Mouse (Mus musculus) limb, embryonic 10.5 days (tissue): ENCODE measurements around the gene Grap. TPM values are rescaled to one million over a fixed set of nuclear protein-coding genes. Genes with fewer than 3 reads are reported as not detected.

Experiments used
- DNase-seq: peaks from one replicate; pipeline ENCODE4 v3.0.0-alpha.2; 2017; ENCODE audit warnings: low spot score
- H3K27ac ChIP-seq: fragments of 300-500 bp; sonication (generic); 2 replicates; pipeline ENCODE4 v1.5.1; 2016; ENCODE audit warnings: mild to moderate bottlenecking
- H3K27me3 ChIP-seq: fragments of 300-500 bp; sonication (generic); 2 replicates; pipeline ENCODE4 v1.6.1; 2016; ENCODE audit warnings: low read depth, mild to moderate bottlenecking; ENCODE audit not compliant: poor library complexity, severe bottlenecking
- H3K36me3 ChIP-seq: fragments of 300-500 bp; sonication (generic); 2 replicates; pipeline ENCODE4 v1.6.1; 2016; ENCODE audit warnings: mild to moderate bottlenecking, moderate library complexity
- H3K4me1 ChIP-seq: fragments of 300-500 bp; sonication (generic); 2 replicates; pipeline ENCODE4 v1.6.1; 2016
- H3K4me3 ChIP-seq: fragments of 300-500 bp; sonication (generic); 2 replicates; pipeline ENCODE4 v1.5.1; 2016; ENCODE audit warnings: mild to moderate bottlenecking, moderate library complexity
- H3K9me3 ChIP-seq: fragments of 300-500 bp; sonication (generic); replicated peaks from 2 replicates; pipeline ENCODE4 v1.6.1; 2016; ENCODE audit warnings: mild to moderate bottlenecking
- WGBS: fragments of 180-500 bp; shearing (Covaris S2); methylation state at CpG from one replicate; pipeline ENCODE4 v1.1.7; 2016; 5-methylcytosine and 5-hydroxymethylcytosine counted together
- polyA plus RNA-seq: library from polyadenylated mRNA; unstranded; fragments of >200 nt; fragmentation: Nextera tagmentation; extraction: Ambion mirVana; gene quantifications from 2 replicates; pipeline ENCODE4 v1.2.1, GENCODE M21; 2016

The Grap gene
- polyA plus RNA-seq, 1 experiment from 2014 or later, result 6.9 TPM

DNA sequence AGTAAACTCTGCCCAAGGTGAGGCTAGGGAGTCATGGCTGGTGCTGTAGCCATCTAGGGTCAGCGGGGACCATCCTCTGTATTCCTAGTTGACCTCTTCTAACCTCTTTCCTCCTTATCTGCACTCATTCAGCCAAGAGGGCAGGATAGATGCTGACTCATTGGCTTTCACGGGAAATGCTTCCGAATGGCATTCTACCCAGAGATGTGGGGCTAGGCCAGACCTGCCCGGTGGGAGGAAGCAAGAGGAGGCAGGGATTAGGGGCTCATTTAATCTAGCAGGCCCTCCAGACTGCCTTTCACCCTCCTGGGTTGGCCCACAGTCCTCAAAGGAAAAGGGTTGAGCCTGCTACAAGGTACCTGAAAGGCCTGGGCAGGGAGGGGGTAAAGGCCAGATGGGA is 53.2 kb downstream of the Grap start:
- H3K9me3 ChIP-seq, result no peaks in the 10 kb centered on the region
- 0 out of 2 replicates have a peak, but pooled peaks cover 4% of the 10 kb centered on the region for H3K27me3 ChIP-seq
- WGBS, result 67% methylated on average over 4 of the region's 4 CpGs
- H3K27ac ChIP-seq, result no peak overlapping the region
- H3K4me1 ChIP-seq, result peaks cover 12% of the 10 kb centered on the region
- H3K36me3 ChIP-seq, result 0 out of 2 replicates have a peak, but pooled peaks cover 8% of the 10 kb centered on the region
- H3K4me3 ChIP-seq, result no peak overlapping the region
- no peak for DNase-seq

GRCm38 (mm10) chr11:61708928-61709327 is 55.9 kb downstream of the Grap start:
- Histone ChIP-seq H3K4me3 (no peak overlapping the region), H3K36me3 (0 out of 2 replicates have a peak, but pooled peaks cover 3% of the 10 kb centered on the region), H3K9me3 (no peaks in the 10 kb centered on the region), H3K27me3 (peaks cover 10% of the 10 kb centered on the region; the same call in 1 of the 2 replicates), H3K27ac (peak overlapping the region; percentile 53; the same call in 1 of the 2 replicates), H3K4me1 (peaks cover 12% of the 10 kb centered on the region)
- no peak for DNase-seq
- WGBS, result 56% methylated on average over 3 of the region's 3 CpGs

DNA sequence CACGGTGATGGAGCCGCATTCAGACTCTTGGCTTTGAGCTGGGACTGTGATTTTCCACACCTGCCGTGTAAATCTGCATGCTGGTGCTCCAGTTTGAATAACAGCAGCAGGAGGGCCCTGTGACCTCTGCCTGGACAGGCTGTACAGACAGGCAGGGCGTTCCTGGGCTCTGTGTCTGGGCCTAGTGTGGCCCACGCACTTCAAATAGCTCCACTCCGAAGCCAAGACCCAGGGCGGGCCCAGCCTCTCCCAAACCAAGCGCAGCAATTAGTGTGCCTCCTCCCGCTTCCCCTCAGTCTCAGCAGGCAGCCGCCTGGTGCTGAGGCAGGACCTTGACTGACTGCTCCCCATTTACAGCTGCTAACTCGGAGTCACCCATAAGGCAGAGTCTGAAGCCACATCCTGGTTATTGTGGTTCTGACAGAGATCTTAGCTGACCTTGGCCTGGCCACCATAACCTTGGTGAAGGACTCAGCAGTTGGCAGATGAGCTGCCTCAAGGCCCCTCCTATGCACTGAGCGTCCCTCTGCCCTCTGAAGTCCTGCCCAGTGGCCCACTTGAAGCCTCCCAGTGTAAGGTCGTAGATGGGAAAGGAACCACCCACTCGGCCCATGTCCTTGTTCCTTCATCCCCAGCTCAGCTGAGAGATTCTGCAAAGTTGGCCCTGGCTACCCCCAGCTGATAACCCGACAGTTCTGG is 60.2 kb downstream of the Grap start:
- peaks cover 10% of the 10 kb centered on the region for H3K4me1 ChIP-seq
- DNase-seq, result no peak
- peaks cover 10% of the 10 kb centered on the region; the same call in 1 of the 2 replicates for H3K27me3 ChIP-seq
- WGBS, result 47% methylated on average over 15 of the region's 15 CpGs
- no peaks in the 10 kb centered on the region for H3K36me3 ChIP-seq
- no peak overlapping the region for H3K4me3 ChIP-seq
- no peaks in the 10 kb centered on the region for H3K9me3 ChIP-seq
- H3K27ac ChIP-seq, result 0 out of 2 replicates have a peak overlapping the region, but pooled peaks have one; percentile 7

DNA sequence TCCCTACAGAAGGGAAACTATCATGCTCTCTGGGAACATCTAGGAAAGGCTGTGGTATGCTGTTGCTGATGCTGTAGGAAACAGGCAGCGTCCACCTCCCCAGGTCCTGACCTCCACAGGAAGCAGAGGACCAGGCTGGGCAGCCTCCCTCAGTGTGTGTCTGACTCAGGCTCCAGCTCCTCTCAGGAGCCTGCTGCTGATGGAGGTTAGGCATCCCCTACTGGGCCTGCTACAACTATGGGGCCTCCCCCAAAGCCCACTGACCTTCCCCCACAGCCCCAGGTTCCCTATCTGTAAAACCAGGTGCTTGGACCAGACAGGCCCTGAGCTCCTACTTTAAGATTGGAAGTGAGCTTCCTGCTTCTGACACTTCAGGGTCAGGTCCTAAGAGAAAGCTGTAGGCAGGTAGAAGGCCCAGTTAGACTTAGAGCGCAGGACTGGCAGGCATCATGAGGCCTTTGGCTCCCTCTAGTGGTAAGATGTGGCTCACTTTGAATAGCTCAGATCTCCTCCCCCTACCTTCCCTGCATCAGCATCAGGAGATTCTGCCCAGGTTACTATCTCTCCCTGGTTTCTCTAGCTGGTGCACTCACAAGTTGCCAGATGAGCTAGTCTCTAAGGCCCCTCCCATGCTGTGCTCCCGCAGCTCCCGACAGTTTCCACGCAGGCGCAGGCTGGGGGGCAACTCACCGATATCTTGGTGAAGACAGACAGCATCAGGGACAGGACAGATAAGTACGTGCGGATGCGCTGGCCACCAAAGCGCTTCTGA is 61.5 kb downstream of the Grap start:
- H3K27ac ChIP-seq, result no peak overlapping the region

DNA sequence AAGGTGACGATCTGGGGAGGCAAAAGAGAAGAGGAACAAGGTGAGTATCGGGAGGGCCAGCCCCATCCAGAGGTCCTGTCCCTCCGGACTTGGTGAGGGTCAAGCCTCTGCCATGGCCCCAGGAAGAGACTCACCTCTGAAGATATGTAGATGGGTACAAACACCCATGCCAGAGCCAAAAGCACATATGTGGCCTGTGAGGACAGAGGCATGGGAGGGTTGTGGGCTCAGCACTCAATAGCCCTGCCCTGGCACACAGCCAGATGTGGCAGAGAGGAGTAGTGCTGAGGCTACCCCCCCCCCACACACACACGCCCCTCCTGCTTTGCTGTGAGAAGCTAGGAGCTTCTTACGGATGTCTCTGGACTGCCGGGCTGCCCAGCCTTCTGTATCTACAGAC is 62.1 kb downstream of the Grap start:
- Histone ChIP-seq H3K27me3 (peaks cover 10% of the 10 kb centered on the region; the same call in 1 of the 2 replicates), H3K4me1 (no peaks in the 10 kb centered on the region), H3K9me3 (no peaks in the 10 kb centered on the region), H3K36me3 (no peaks in the 10 kb centered on the region), H3K4me3 (no peak overlapping the region), H3K27ac (no peak overlapping the region)
- WGBS, result 74% methylated on average over 6 of the region's 6 CpGs
- DNase-seq, result no peak

More for the DNA sequence above, 61.5 kb downstream of the Grap start:
- peaks cover 10% of the 10 kb centered on the region; the same call in 1 of the 2 replicates for H3K27me3 ChIP-seq
- 47% methylated on average over 11 of the region's 11 CpGs for WGBS
- H3K4me1 ChIP-seq, result no peaks in the 10 kb centered on the region
- peak; percentile 78 for DNase-seq
- no peak overlapping the region for H3K4me3 ChIP-seq
- H3K9me3 ChIP-seq, result no peaks in the 10 kb centered on the region
- H3K36me3 ChIP-seq, result no peaks in the 10 kb centered on the region

GRCm38 (mm10) chr11:61717990-61718389 is 64.9 kb downstream of the Grap start:
- Histone ChIP-seq H3K36me3 (no peaks in the 10 kb centered on the region), H3K9me3 (no peaks in the 10 kb centered on the region), H3K4me1 (no peaks in the 10 kb centered on the region), H3K27ac (no peak overlapping the region), H3K27me3 (peaks cover 10% of the 10 kb centered on the region; the same call in 1 of the 2 replicates), H3K4me3 (no peak overlapping the region)
- WGBS, result 71% methylated on average over 5 of the region's 5 CpGs
- no peak for DNase-seq

DNA sequence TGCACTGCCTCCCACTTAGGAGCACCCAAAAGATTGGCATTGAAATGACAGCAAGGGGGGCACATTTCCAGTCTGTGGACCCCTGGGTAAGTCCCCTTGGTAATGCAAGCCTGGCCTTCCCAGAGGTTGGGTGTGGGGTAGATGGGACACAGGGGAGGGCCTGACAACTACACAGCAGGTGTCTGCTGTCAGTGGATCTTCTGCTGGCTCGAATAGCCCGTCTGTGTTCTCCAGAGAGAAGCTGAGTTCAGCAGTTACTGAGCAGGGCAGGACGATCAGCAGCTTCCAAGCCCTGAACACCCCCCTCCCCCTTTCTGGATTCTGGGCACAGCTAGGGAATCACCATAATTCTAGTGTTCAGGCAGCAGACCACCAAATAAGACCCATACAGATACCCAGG is 66.3 kb downstream of the Grap start:
- Histone ChIP-seq H3K27me3 (no peaks in the 10 kb centered on the region), H3K4me3 (no peak overlapping the region), H3K4me1 (no peaks in the 10 kb centered on the region), H3K9me3 (no peaks in the 10 kb centered on the region), H3K27ac (no peak overlapping the region), H3K36me3 (no peaks in the 10 kb centered on the region)
- DNase-seq, result no peak
- WGBS, result 71% methylated on average over 3 of the region's 3 CpGs

DNA sequence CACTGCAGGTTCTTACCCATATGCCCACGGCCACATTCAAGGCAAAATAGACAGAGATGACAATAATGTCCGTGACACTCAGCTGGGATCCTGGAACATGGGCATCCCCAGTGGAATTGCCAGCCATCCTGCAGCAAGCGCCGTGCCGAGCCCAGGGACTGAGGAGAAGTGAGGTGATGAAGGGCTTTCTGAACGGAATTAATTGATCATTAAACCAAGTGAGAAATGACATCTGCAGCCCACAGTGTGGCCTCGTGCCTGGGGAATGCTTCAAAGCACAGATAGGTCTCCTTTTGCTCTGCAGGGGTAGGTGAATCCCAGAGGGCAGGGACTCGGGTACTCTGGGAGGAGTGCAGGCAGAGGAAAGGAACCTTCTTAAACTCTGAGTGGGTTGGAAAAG is 66.8 kb downstream of the Grap start:
- no peak for DNase-seq
- H3K27ac ChIP-seq, result no peak overlapping the region
- WGBS, result 79% methylated on average over 8 of the region's 8 CpGs
- no peaks in the 10 kb centered on the region for H3K9me3 ChIP-seq
- H3K36me3 ChIP-seq, result no peaks in the 10 kb centered on the region
- H3K27me3 ChIP-seq, result no peaks in the 10 kb centered on the region
- H3K4me3 ChIP-seq, result no peak overlapping the region
- no peaks in the 10 kb centered on the region for H3K4me1 ChIP-seq

DNA sequence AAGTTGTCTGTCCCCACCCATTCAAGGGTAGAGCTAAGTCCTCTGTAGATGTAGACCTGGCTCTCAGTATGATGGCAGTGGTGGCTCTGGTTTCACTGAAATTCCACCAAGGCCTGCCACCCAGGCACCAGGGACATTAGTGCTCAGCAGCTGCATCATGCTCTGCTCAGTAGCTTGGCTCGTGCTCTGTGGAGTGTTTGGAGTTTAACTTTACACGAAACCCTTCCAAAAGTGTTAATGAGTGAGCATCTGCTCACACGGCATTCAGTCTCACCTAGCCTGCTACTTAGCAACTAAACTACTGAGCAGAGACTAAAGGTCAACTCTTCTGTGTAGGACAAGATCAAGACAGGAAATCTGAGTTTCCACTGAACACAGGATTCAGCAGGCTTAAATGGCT is 67.6 kb downstream of the Grap start, which contains the start of gene Slc5a10:
Gene Slc5a10, minus strand, starts transcription at position 191 of the 400 bp plus-strand sequence.
- Histone ChIP-seq H3K4me1 (no peaks in the 10 kb centered on the region), H3K36me3 (no peaks in the 10 kb centered on the region), H3K27me3 (no peaks in the 10 kb centered on the region), H3K9me3 (no peaks in the 10 kb centered on the region), H3K27ac (no peak within 1 kb of the TSS), H3K4me3 (no peak within 1 kb of the TSS)
- WGBS, result 89% methylated on average over 3 of the region's 3 CpGs
- no peak for DNase-seq

- no peaks in the 10 kb centered on the region for H3K4me1 ChIP-seq
- no peak overlapping the region for H3K27ac ChIP-seq
- no peak for DNase-seq
- peaks cover 11% of the 10 kb centered on the region for H3K36me3 ChIP-seq
- H3K9me3 ChIP-seq, result no peaks in the 10 kb centered on the region
- no peak overlapping the region for H3K4me3 ChIP-seq
- WGBS, result 86% methylated on average over 5 of the region's 5 CpGs
- H3K27me3 ChIP-seq, result no peaks in the 10 kb centered on the region
Measured at GRCm38 (mm10) chr11:61722077-61722476, 69.0 kb downstream of the Grap start.

Other genes starting within 250 kb of the Grap start
- gene Rnf112, start 199.1 kb upstream of the Grap start, polyA plus RNA-seq, result 0.10 and 0.23 TPM in 2 replicates
- 124 and 208 TPM in 2 replicates for gene Mfap4, start 167.8 kb upstream of the Grap start, polyA plus RNA-seq
- gene Mapk7, start 158.9 kb upstream of the Grap start, polyA plus RNA-seq, result 87.2 and 94.7 TPM in 2 replicates
- 45.3 and 46.7 TPM in 2 replicates for gene B9d1, start 148.1 kb upstream of the Grap start, polyA plus RNA-seq
- gene Epn2, start 73.6 kb upstream of the Grap start, polyA plus RNA-seq, result 20.3 and 24.1 TPM in 2 replicates
- 2.2 and 2.4 TPM in 2 replicates for gene Fam83g, start 30.8 kb downstream of the Grap start, polyA plus RNA-seq
- 0.08 and 0.11 TPM in 2 replicates for gene Slc5a10, start 67.6 kb downstream of the Grap start, polyA plus RNA-seq
- 32.4 and 33.7 TPM in 2 replicates for gene Prpsap2, start 108.8 kb downstream of the Grap start, polyA plus RNA-seq
- 9.4 and 13.6 TPM in 2 replicates for gene Ulk2, start 201.8 kb downstream of the Grap start, polyA plus RNA-seq